Mouse (Mus musculus) heart, adult 2 months (tissue): ENCODE data around the gene Cubn.

Experiments
- CTCF ChIP-seq: fragments of 200-600 bp; IDR thresholded peaks from 2 replicates; pipeline ENCODE4 v1.8.1; 2022; ENCODE audit warnings: antibody characterized with exemption, mild to moderate bottlenecking, moderate library complexity
- EP300 ChIP-seq: fragments of 200-500 bp; IDR thresholded peaks from 2 replicates; pipeline ENCODE4 v1.6.1; 2011; ENCODE audit warnings: low read depth, low read length, control low read depth; ENCODE audit not compliant: insufficient read depth
- POLR2A ChIP-seq: fragments of 200-500 bp; IDR thresholded peaks from 2 replicates; pipeline ENCODE4 v1.6.1; 2011; ENCODE audit warnings: mild to moderate bottlenecking, low read depth, low read length, control low read depth; ENCODE audit not compliant: insufficient read depth

DNA sequence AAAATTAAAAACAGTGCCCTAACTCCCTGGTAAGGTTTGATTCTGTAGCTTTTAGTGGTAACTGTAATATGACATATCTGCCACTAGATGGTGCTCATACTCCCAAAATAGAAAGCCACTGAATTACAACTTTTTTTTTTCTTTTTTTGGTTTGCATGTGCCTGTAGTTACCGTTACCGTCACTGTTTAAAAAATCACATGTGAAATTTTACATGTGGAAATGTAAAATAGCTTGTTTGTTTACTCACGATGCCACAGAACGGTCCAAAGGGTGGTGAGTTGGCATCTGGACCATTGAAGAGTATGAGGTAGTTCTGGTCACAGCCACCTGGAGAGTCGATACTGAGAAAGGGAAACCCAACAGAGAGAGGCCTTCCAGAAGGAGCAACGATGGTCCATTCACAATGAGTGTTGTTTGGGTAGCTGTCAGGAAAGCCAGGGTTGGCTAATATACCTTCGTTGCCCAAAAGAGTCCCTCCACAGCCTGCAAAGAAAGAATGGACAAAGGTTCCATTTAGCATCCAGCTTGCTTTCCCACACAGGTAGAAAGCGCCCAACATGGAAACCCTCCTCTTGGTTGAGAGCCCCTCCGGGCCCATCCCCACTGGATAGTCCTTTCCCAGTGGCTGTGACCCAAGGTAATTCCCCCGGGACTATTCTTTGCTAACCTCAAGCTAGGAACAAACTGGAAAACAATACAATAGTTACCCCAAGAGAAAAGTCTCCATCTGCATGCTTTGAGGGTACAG, 213.3 kb downstream of the Cubn start:
- peak; percentile 93 for TF ChIP-seq CTCF
- TF ChIP-seq POLR2A, result no peak
- TF ChIP-seq EP300, result no peak
